Mouse (Mus musculus): Measurements from ENCODE around the gene Adam30. TPM values are rescaled to one million over a fixed set of nuclear protein-coding genes. Genes with fewer than 3 reads are reported as not detected.
"Not testable (repeated sequence)": the region's sequence is repeated elsewhere in the genome, so short reads cannot be mapped to it uniquely, and the experiment has no call there.

Gene Adam30
- total RNA-seq (2021), result not detected
- long read RNA-seq, experiment 1, result 0 reads
- long read RNA-seq, experiment 2, result 0 reads

- DNase-seq (ENCODE audit: low spot score in 2 of 2), result no peak
Observed at GRCm38 (mm10) chr3:98160330-98160729, at the start of gene Adam30. Gene Adam30, plus strand, starts transcription at chr3:98160630.

- DNase-seq (ENCODE audit: low spot score in 2 of 2), result no peak
Observed at GRCm38 (mm10) chr3:98118252-98118651, 42.2 kb upstream of the Adam30 start.

GRCm38 (mm10) chr3:98119338-98119737 lies 41.1 kb upstream of the Adam30 start:
- no peak for DNase-seq (ENCODE audit: low spot score in 2 of 2)

- no peak for DNase-seq (ENCODE audit: low spot score in 2 of 2)
Observed at GRCm38 (mm10) chr3:98120884-98121283, 39.5 kb upstream of the Adam30 start.

GRCm38 (mm10) chr3:98127775-98128174 lies 32.7 kb upstream of the Adam30 start:
- DNase-seq (ENCODE audit: low spot score in 2 of 2), result no peak

- DNase-seq (ENCODE audit: low spot score in 2 of 2), result no peak
Observed at GRCm38 (mm10) chr3:98128716-98129115, 31.7 kb upstream of the Adam30 start.

GRCm38 (mm10) chr3:98132140-98132539 lies 28.3 kb upstream of the Adam30 start:
- DNase-seq (ENCODE audit: low spot score in 2 of 2), result not testable (repeated sequence)

GRCm38 (mm10) chr3:98132636-98133035 lies 27.8 kb upstream of the Adam30 start:
- no peak for DNase-seq (ENCODE audit: low spot score in 2 of 2)

- no peak for DNase-seq (ENCODE audit: low spot score in 2 of 2)
Observed at GRCm38 (mm10) chr3:98141456-98141855, 19.0 kb upstream of the Adam30 start.

GRCm38 (mm10) chr3:98142862-98143261 lies 17.6 kb upstream of the Adam30 start:
- no peak for DNase-seq (ENCODE audit: low spot score in 2 of 2)

- DNase-seq (ENCODE audit: low spot score in 2 of 2), result no peak
Observed at GRCm38 (mm10) chr3:98145204-98145603, 15.2 kb upstream of the Adam30 start.

GRCm38 (mm10) chr3:98146471-98147410 lies 13.7 kb upstream of the Adam30 start:
- DNase-seq (ENCODE audit: low spot score in 2 of 2), result no peak

GRCm38 (mm10) chr3:98147706-98148105 lies 12.7 kb upstream of the Adam30 start:
- no peak for DNase-seq (ENCODE audit: low spot score in 2 of 2)

- DNase-seq (ENCODE audit: low spot score in 2 of 2), result no peak
Observed at GRCm38 (mm10) chr3:98149881-98150280, 10.5 kb upstream of the Adam30 start.

GRCm38 (mm10) chr3:98151016-98151415 lies 9.4 kb upstream of the Adam30 start:
- DNase-seq (ENCODE audit: low spot score in 2 of 2), result no peak

- DNase-seq (ENCODE audit: low spot score in 2 of 2), result no peak
Observed at GRCm38 (mm10) chr3:98153460-98153859, 7.0 kb upstream of the Adam30 start.

- no peak for DNase-seq (ENCODE audit: low spot score in 2 of 2)
Observed at GRCm38 (mm10) chr3:98156158-98156557, 4.3 kb upstream of the Adam30 start.

- no peak for DNase-seq (ENCODE audit: low spot score in 2 of 2)
Observed at GRCm38 (mm10) chr3:98157073-98157472, 3.4 kb upstream of the Adam30 start.

GRCm38 (mm10) chr3:98157585-98157984 lies 2.8 kb upstream of the Adam30 start:
- DNase-seq (ENCODE audit: low spot score in 2 of 2), result no peak

- no peak for DNase-seq (ENCODE audit: low spot score in 2 of 2)
Observed at GRCm38 (mm10) chr3:98158646-98159045, 1.8 kb upstream of the Adam30 start.

GRCm38 (mm10) chr3:98159289-98159688 lies 1.1 kb upstream of the Adam30 start:
- no peak for DNase-seq (ENCODE audit: low spot score in 2 of 2)

- DNase-seq (ENCODE audit: low spot score in 2 of 2), result peak; percentile 34 to 76
Observed at GRCm38 (mm10) chr3:98178340-98178739, 17.9 kb downstream of the Adam30 start.

GRCm38 (mm10) chr3:98180805-98181204 lies 20.4 kb downstream of the Adam30 start:
- peak; percentile 43 to 63 for DNase-seq (ENCODE audit: low spot score in 2 of 2)
